Mouse (Mus musculus) E14TG2a.4 (cell line): ENCODE data around the gene Shisa8.

ENCODE experiments used
- H3K27me3 ChIP-seq: 2 replicates; pipeline ENCODE4 v1.6.1; 2014; ENCODE audit warnings: low read length, control low read depth; ENCODE audit not compliant: insufficient read depth
- H3K36me3 ChIP-seq: 2 replicates; pipeline ENCODE4 v1.6.1; 2014; ENCODE audit warnings: low read length, control low read depth; ENCODE audit not compliant: insufficient read depth
- H3K4me1 ChIP-seq: replicated peaks from 2 replicates; pipeline ENCODE4 v1.6.1; 2014; ENCODE audit warnings: low read depth, low read length, control low read depth
- H3K4me3 ChIP-seq: replicated peaks from 2 replicates; pipeline ENCODE4 v1.5.1; 2014; ENCODE audit warnings: mild to moderate bottlenecking, low read length
- H3K9me3 ChIP-seq: 2 replicates; pipeline ENCODE4 v1.6.1; 2014; ENCODE audit warnings: low read length, control low read depth
- CTCF ChIP-seq: conservative IDR thresholded peaks from 2 replicates; pipeline ENCODE4 v1.5.1; 2014; ENCODE audit warnings: low read length
- NANOG ChIP-seq: IDR thresholded peaks from 2 replicates; pipeline ENCODE4 v1.6.1; 2014; ENCODE audit warnings: borderline replicate concordance, low read length, mixed read lengths
- POU5F1 ChIP-seq: IDR thresholded peaks from 2 replicates; pipeline ENCODE4 v1.6.1; 2014; ENCODE audit warnings: low read length, borderline replicate concordance

Shisa8 gene

DNA sequence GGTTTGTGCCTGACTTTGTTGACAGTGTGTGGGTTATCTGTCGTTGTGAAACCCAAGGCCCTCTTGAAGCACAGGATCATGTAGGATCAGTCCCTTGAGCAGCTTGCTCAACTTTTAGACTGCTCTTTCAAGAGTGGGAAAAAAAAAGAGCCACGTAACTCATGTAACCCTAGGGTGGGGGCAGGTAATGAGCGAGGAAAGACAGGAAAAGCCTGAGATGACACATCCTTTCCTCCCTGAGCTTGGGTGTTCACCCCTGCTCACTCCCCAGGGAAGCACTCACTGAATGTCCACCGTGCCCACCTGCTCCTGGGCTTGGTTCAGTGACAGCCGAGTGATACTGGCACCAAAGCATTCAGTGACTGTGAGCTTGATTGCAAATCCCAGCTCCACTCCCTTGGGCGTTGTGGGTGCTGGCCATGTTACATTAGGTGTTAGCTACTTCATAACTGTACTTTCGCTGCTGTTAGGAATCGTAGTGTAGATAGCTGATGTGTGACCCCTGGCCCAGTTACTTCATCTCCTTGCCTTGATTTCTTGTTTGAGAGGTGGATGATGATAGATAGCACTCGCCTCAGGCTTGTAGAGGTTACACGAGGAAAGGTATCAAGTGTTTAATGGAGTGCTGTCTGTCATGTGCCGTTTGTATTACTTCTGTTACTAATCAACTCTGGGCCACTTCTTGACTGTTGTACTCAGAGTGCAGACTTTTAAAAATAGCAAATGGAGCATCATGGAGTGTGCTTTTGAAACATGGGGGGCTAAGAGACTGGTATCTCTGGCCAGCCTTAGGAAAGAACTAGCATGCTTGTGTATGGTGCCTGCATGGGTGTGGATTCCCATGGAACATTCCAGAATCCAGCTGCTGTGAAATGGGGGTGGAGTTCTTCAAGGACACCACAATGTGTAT, 51.6 kb downstream of the Shisa8 start:
- peaks cover 46% of the 10 kb centered on the region for H3K36me3 ChIP-seq

DNA sequence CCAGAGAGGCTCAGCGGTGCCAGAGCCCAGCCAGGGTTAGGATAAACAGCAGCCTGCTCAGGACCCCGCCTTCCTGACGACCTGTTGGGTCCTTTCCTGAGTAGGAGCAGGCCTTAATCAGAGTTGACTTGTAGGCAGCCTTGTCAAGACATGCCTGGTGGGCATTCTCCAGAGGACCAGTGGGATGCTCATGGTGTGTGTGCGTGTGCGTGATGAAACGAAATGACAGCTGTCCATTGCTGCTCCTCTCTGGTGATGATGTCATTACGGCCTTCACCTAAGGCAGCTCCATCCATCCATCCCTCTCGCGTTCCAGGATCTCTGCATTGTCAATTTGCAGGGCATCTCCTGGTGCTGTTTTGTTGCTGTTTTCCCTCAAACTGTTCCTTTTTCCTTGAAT, 53.1 kb downstream of the Shisa8 start:
- no peak overlapping the region for H3K4me3 ChIP-seq
- H3K27me3 ChIP-seq: no peaks in the 10 kb centered on the region
- peaks cover 57% of the 10 kb centered on the region for H3K36me3 ChIP-seq
- no peaks in the 10 kb centered on the region for H3K9me3 ChIP-seq
- no peak for TF ChIP-seq POU5F1
- TF ChIP-seq CTCF: no peak
- no peak for TF ChIP-seq NANOG
- H3K4me1 ChIP-seq: peaks cover 97% of the 10 kb centered on the region

More for the DNA sequence above, 51.6 kb downstream of the Shisa8 start:
- H3K4me3 ChIP-seq: no peak overlapping the region
- TF ChIP-seq POU5F1 (no peak), CTCF (no peak), NANOG (no peak)
- H3K4me1 ChIP-seq: peaks cover 97% of the 10 kb centered on the region
- no peaks in the 10 kb centered on the region for H3K9me3 ChIP-seq
- H3K27me3 ChIP-seq: no peaks in the 10 kb centered on the region

DNA sequence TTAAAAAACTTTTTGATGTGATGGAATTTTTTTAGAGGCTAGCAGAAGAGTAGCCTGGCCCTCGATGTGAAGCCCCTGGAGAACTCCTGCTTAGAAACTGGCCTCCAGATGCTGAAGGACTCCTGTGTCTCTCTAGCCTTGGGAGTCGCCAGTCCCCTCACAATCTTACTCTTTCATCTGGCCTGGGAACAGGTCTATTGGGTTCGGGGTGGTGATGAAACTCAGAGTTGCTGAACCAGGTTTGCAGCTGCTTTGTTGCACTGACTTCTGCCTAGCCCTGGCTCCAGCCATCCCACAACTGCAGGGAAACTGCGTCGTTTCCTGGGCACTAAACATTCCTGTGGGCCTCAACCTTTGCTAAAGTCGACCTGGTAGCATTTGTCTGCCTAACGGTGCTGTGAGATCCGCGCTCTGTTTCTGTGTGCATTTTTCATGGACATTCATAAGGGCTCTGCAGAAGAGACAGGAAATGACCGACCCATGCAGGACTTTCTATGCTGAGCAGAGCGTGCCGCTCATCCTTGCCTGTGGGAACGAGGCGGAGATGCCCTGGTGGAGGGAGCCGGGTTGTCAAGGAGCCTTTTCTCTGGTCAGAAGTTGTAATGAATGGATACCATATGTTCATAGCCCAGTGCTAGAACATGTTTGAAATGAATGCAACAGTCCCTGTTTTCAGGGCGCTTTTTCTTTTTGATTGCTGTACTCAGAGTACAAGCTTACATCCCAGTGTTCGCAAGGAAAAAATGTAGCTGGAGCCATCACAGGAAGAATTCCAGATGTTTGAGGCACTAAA, 54.2 kb downstream of the Shisa8 start:
- H3K36me3 ChIP-seq: peaks cover 67% of the 10 kb centered on the region
- no peak for TF ChIP-seq NANOG
- no peak for TF ChIP-seq POU5F1
- no peak for TF ChIP-seq CTCF
- no peaks in the 10 kb centered on the region for H3K9me3 ChIP-seq
- H3K4me1 ChIP-seq: peaks cover 98% of the 10 kb centered on the region
- H3K27me3 ChIP-seq: no peaks in the 10 kb centered on the region
- peak overlapping the region; percentile 41 for H3K4me3 ChIP-seq

DNA sequence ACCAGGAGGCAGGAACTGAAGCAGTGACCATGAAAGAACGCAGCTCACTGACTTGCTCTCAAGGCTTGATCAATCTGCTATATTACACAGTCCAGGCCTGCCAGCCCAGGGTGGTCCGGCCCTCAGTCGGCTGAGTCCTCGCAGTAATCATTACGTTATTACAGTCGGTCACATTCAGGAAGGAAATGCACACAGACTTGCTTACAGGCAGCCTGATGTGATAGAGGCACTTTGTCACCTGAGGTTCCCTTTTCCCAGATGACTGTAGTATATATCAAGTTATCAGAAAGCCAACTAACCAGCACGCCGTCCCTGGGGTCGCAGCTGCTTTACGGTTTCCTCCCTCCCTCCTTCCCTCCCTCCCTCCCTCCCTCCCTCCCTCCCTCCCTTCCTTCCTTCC, 55.7 kb downstream of the Shisa8 start:
- Histone ChIP-seq H3K9me3 (no peaks in the 10 kb centered on the region), H3K4me3 (no peak overlapping the region), H3K36me3 (peaks cover 73% of the 10 kb centered on the region), H3K27me3 (no peaks in the 10 kb centered on the region), H3K4me1 (peaks cover 99% of the 10 kb centered on the region)
- TF ChIP-seq CTCF (no peak), NANOG (no peak), POU5F1 (no peak)

DNA sequence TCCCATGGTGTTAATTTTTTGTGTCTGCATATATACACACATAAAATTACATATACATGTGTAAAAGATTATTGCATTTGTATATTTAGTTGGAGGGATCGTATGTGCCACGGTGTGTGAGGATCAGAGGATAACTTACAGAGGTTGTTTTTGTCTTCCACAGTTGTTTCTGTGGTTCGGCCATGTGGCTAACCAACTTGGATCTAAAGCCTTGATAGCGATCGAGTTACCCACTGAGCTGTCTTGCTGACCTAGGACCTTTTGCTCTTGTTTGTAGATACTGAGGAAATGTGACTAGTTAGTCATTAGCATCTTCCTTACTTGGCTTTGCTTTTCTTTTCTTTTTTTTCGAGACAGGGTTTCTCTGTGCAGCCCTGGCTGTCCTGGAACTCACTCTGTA, 56.3 kb downstream of the Shisa8 start:
- Histone ChIP-seq H3K4me3 (no peak overlapping the region), H3K4me1 (peaks cover 99% of the 10 kb centered on the region), H3K27me3 (no peaks in the 10 kb centered on the region), H3K36me3 (peaks cover 74% of the 10 kb centered on the region), H3K9me3 (no peaks in the 10 kb centered on the region)
- TF ChIP-seq NANOG (no peak), POU5F1 (no peak), CTCF (no peak)
